Mouse (Mus musculus) brain, adult 10 weeks (tissue): ENCODE measurements around the gene Gm21748. TPM values are rescaled to one million over a fixed set of nuclear protein-coding genes. Genes with fewer than 3 reads are reported as not detected.

Experiments
- polyA plus RNA-seq: library from polyadenylated mRNA; stranded (reverse); fragments of 350-450 nt; fragmentation: Illumina TruSeq; extraction: RNeasy Lipid Tissue Mini Kit (QIAGEN cat#74804); gene quantifications from one replicate; pipeline ENCODE4 v1.2.3, GENCODE M21; 2015; ENCODE audit warnings: low read depth, low replicate concordance

The Gm21748 gene
- not detected for polyA plus RNA-seq

DNA sequence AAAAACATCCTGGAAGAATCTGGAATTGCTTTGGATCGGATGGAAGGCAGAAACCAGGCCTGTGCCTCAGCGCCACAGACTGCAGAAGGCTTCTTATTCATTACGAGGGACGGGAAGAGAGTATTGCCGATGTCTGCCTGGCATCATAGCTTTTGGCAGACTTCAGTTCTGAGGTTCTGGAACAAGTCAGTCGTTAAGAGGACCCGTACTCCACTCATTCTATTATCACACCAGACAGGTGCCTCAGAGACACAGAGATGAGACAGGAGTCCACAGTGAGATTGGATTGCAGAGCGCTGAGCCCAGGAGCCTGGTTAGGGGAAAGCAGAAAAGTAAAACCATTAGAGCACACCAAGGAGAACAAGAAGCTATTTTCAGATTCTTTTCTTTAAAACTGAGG is at the start of gene Gm21748:
TSS of gene Gm21748 (minus strand) at position 101 of the 400 bp plus-strand sequence.

Other genes with a start within 250 kb of the Gm21748 start
- gene Gm21860, start 84.4 kb downstream of the Gm21748 start, polyA plus RNA-seq: not detected
- gene Gm47283, start 54.4 kb downstream of the Gm21748 start, polyA plus RNA-seq: not detected